Mouse (Mus musculus) left cerebral cortex, postnatal 4 days (tissue): ENCODE measurements at regions not wholly inside any gene's neighbourhood (a gene's known extent, or its start where the extent isn't known, plus 50 kb on each side); places are given as distances from the start of the nearest gene placed in this dataset.
A peak's percentile ranks its signal among the peaks of the same experiment; 100 is the strongest.

Experiments
- DNase-seq: peaks from one replicate; pipeline ENCODE4 v3.0.0-alpha.2; 2022
- intact Hi-C: fragments of 180-260 bp; cut with DNase I; formaldehyde crosslinking; loops from one replicate; pipeline ENCODE4 v1.15.1; 2025

DNA sequence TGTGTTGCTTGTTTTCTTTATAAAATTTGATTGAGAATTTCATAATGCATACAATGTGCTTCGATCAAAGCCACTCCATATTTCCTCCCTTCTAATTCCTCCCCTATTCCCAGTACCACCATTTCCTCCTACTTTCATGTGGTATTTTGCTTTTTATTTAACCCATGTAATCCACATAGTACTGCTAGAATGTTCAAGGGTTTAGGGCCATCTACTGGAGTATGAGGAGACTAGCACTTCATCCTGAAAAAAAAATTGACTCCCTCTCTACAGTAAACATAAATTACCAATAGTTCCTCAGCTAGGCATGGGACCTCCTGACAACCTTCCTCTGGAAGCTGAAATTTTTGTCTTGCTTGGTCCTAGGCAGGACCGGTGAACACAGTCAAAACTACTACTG lies 163.0 kb downstream of the Gpr165 start:
- DNase-seq: no peak
- intact Hi-C loops: loop anchor here (5.0 kb wide), 2 partner anchors 734 to 869 kb away; no protein-coding TSS in a partner anchor

- peak; percentile 13 for DNase-seq
- intact Hi-C loops: loop anchor here (5.0 kb wide), 2 partner anchors 736 to 871 kb away; no protein-coding TSS in a partner anchor
These were observed 165.5 kb downstream of the Gpr165 start for GRCm38 (mm10) chrX:96878721-96879120.

GRCm38 (mm10) chrX:96879154-96879553 lies 165.9 kb downstream of the Gpr165 start:
- intact Hi-C loops: loop anchor here (5.0 kb wide), 2 partner anchors 737 to 872 kb away; no protein-coding TSS in a partner anchor
- no peak for DNase-seq

GRCm38 (mm10) chrX:96900636-96901035 lies 171.8 kb upstream of the Pgr15l start:
- intact Hi-C loops: loop anchor here (2.0 to 5.0 kb wide), 3 partner anchors 532 to 1782 kb away; no protein-coding TSS in a partner anchor
- DNase-seq: no peak
